11 mouse cellular contexts compared by ENCODE assay signal in the genomic region with DNA sequence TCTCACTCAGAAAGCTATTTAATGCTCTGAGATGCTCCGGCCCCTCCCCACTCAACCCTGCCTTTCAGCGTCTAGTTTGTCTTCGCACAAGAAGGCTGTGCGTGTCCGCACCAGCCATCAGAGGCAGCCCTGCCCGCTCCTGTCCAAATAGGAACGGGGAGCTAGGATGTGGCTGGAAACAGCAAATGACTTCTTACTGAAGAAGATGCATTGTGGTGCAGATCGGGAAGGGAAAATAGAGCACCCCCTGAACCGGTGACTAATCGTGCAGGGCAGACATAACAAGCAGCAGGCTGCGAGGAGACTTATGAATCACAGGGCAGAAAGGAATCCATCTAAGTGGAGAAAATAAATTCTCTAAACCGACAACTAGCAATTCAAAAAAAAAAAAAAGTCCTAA.
DNase-seq lines count a peak whose midpoint lies in the region; ATAC-seq and TF ChIP-seq lines count a peak whose summit lies in the region.
"Had no signal": no experiment of that assay in that cellular context is flagged by ENCODE, and none has a peak within 500 bp of the region (broad histone marks: within the 10 kb centered on the region; RNA-seq: fewer than 3 reads in every experiment).

No protein-coding gene starts in this region.

- no peak for TF ChIP-seq CTCF in brain, embryonic 14.5 days (IDR thresholded peaks at IDR 0.05; ENCODE audit: borderline replicate concordance, extremely low read depth, insufficient read depth, insufficient read length)

- no peak overlapping the region for H3K4me3 ChIP-seq in hindbrain, embryonic 13.5 days
- H3K4me3 ChIP-seq in hindbrain, embryonic 11.5 days (ENCODE audit: low read depth, low read length), result no peak overlapping the region
- no peak overlapping the region for H3K4me3 ChIP-seq in neural tube, embryonic 15.5 days (replicated peaks)

- no peak for TF ChIP-seq POLR2A in brain, embryonic 14.5 days (IDR thresholded peaks at IDR 0.05; ENCODE audit: borderline replicate concordance, extremely low read depth, insufficient read depth, insufficient read length, poor library complexity, severe bottlenecking)

- no peak overlapping the region for H3K9ac ChIP-seq in hindbrain, embryonic 13.5 days
- no peak overlapping the region for H3K9ac ChIP-seq in hindbrain, embryonic 11.5 days (ENCODE audit: low read depth, low read length)
- no peak overlapping the region for H3K9ac ChIP-seq in neural tube, embryonic 15.5 days (replicated peaks)

- 63% methylated on average over 12 of the region's 12 CpGs for WGBS in hindbrain, embryonic 13.5 days
- 73% methylated on average over 12 of the region's 12 CpGs for WGBS in hindbrain, embryonic 11.5 days
- 40% methylated on average over 12 of the region's 12 CpGs for WGBS in neural tube, embryonic 15.5 days

- no peaks in the 10 kb centered on the region for H3K9me3 ChIP-seq in hindbrain, embryonic 13.5 days
- H3K9me3 ChIP-seq in hindbrain, embryonic 11.5 days (ENCODE audit: control insufficient read depth, low read length), result no peaks in the 10 kb centered on the region
- no peaks in the 10 kb centered on the region for H3K9me3 ChIP-seq in neural tube, embryonic 15.5 days (replicated peaks)

- no peak overlapping the region for H3K27ac ChIP-seq in hindbrain, embryonic 13.5 days
- no peak overlapping the region for H3K27ac ChIP-seq in hindbrain, embryonic 11.5 days (ENCODE audit: low read depth, low read length)
- no peak overlapping the region for H3K27ac ChIP-seq in neural tube, embryonic 15.5 days (replicated peaks)

- no peaks in the 10 kb centered on the region for H3K36me3 ChIP-seq in hindbrain, embryonic 13.5 days
- H3K36me3 ChIP-seq in hindbrain, embryonic 11.5 days (ENCODE audit: control insufficient read depth, insufficient read depth, low read length), result no peaks in the 10 kb centered on the region
- no peaks in the 10 kb centered on the region for H3K36me3 ChIP-seq in neural tube, embryonic 15.5 days

- DNase-seq in hindbrain, embryonic 11.5 days (ENCODE audit: low spot score), result no peak
- peak; percentile 46 for DNase-seq in right cerebral cortex, adult 18-20 months
- DNase-seq in right cerebral cortex, postnatal 10 days (ENCODE audit: low spot score in 2 of 2), result no peak
- peak; percentile 18 for DNase-seq in brain, embryonic 14.5 days (ENCODE audit: low read depth)
- DNase-seq in cerebellum, adult 18-20 months, result no peak
- DNase-seq in gastrocnemius, postnatal 4 days (ENCODE audit: low spot score in 2 of 2), result no peak
- DNase-seq: cerebellum, adult 11-12 months; gastrocnemius, postnatal 14 days; kidney, postnatal 14 days had no signal

- no peak for ATAC-seq in hindbrain, embryonic 13.5 days (ENCODE audit: low FRiP score)
- ATAC-seq in hindbrain, embryonic 11.5 days (ENCODE audit: low FRiP score), result no peak
- ATAC-seq in neural tube, embryonic 15.5 days (ENCODE audit: low FRiP score), result no peak

- H3K4me1 ChIP-seq in hindbrain, embryonic 13.5 days (replicated peaks), result 0 out of 2 replicates have a peak, but pooled peaks cover 7% of the 10 kb centered on the region
- no peaks in the 10 kb centered on the region for H3K4me1 ChIP-seq in hindbrain, embryonic 11.5 days (replicated peaks; ENCODE audit: control insufficient read depth, insufficient read depth, low read length)
- H3K4me1 ChIP-seq in neural tube, embryonic 15.5 days, result peaks cover 4% of the 10 kb centered on the region; the same call in 1 of the 2 replicates

- 0 out of 2 replicates have a peak overlapping the region, but pooled peaks have one; percentile 9 for H3K4me2 ChIP-seq in hindbrain, embryonic 13.5 days
- H3K4me2 ChIP-seq in hindbrain, embryonic 11.5 days (replicated peaks; ENCODE audit: low read depth, low read length), result no peak overlapping the region
- H3K4me2 ChIP-seq in neural tube, embryonic 15.5 days, result peak overlapping the region; percentile 35

- no peaks in the 10 kb centered on the region for H3K27me3 ChIP-seq in hindbrain, embryonic 13.5 days
- no peaks in the 10 kb centered on the region for H3K27me3 ChIP-seq in hindbrain, embryonic 11.5 days (ENCODE audit: control insufficient read depth, insufficient read depth, low read length)
- H3K27me3 ChIP-seq in neural tube, embryonic 15.5 days (replicated peaks), result no peaks in the 10 kb centered on the region

Comparison
In these comparisons a context has a peak if more than half of its experiments do, and no peak if none do; other contexts are left out.
1. DNase-seq: peak in right cerebral cortex, adult 18-20 months (single experiment) and brain, embryonic 14.5 days (single experiment); none in hindbrain, embryonic 11.5 days (single experiment), right cerebral cortex, postnatal 10 days (0 of 2), cerebellum, adult 18-20 months (0 of 2) and gastrocnemius, postnatal 4 days (0 of 2).